Mouse (Mus musculus) adrenal gland, adult 8-10 months (tissue): ENCODE data around the gene Prph. TPM values are rescaled to one million over a fixed set of nuclear protein-coding genes. Genes with fewer than 3 reads are reported as not detected.
A peak's percentile ranks its signal among the peaks of the same experiment; 100 is the strongest.
"Not testable (repeated sequence)": the region's sequence is repeated elsewhere in the genome, so short reads cannot be mapped to it uniquely, and the experiment has no call there.

Source experiments
- DNase-seq: peaks from one replicate; pipeline ENCODE4 v3.0.0; 2022
- total RNA-seq, 4 experiments: library from RNA; stranded (reverse); gene quantifications; 2 replicates each; pipeline ENCODE4 v1.2.4; 2022

The Prph gene
- total RNA-seq, 4 experiments from 2014 or later: 0.81 to 2.2 (median 1.4) TPM

- peak; percentile 73 for DNase-seq
These were observed 21.3 kb upstream of the Prph start for GRCm38 (mm10) chr15:99033498-99034270.

GRCm38 (mm10) chr15:99035431-99035830 lies 19.5 kb upstream of the Prph start:
- no peak for DNase-seq

GRCm38 (mm10) chr15:99036249-99036905 lies 18.6 kb upstream of the Prph start:
- peak; percentile 34 for DNase-seq

DNA sequence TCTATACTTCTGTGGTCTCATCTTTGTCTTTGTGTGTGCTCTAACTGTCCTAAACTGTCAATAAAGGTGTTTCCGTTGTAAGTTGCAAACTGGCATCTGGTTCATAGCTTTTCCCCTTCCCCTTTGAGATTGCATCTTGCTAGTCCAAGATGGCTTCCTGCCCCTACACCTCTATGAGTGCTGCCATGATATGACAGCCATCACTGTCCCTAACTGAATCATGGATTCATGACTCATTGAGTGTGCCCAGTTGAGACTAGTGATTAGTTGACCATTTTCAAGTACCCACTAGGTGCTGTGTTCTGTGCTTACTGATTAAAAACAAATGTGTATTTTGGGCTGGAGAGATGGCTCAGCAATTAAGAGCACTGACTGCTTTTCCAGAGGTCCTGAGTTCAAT lies 16.9 kb upstream of the Prph start:
- no peak for DNase-seq

DNA sequence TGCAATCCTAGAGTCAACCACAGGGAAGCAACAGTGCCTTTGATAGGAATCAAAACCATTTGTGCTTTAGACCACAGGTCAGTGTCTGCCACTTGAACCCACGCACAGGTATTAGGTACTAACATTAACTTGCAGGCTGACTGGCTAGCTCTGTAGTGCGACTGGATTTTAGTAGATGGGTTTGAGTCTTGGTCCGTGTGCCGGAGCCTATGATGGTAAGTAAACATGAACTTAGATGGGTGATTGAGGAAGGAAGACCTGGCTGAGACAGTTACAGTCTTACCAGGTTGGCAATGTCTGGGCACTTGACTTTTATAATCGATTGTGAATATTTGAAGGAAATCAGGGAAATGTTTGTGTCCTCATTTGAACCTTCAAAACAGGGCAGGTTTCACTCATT lies 16.2 kb upstream of the Prph start:
- no peak for DNase-seq

GRCm38 (mm10) chr15:99039306-99039705 lies 15.7 kb upstream of the Prph start:
- DNase-seq: no peak

DNA sequence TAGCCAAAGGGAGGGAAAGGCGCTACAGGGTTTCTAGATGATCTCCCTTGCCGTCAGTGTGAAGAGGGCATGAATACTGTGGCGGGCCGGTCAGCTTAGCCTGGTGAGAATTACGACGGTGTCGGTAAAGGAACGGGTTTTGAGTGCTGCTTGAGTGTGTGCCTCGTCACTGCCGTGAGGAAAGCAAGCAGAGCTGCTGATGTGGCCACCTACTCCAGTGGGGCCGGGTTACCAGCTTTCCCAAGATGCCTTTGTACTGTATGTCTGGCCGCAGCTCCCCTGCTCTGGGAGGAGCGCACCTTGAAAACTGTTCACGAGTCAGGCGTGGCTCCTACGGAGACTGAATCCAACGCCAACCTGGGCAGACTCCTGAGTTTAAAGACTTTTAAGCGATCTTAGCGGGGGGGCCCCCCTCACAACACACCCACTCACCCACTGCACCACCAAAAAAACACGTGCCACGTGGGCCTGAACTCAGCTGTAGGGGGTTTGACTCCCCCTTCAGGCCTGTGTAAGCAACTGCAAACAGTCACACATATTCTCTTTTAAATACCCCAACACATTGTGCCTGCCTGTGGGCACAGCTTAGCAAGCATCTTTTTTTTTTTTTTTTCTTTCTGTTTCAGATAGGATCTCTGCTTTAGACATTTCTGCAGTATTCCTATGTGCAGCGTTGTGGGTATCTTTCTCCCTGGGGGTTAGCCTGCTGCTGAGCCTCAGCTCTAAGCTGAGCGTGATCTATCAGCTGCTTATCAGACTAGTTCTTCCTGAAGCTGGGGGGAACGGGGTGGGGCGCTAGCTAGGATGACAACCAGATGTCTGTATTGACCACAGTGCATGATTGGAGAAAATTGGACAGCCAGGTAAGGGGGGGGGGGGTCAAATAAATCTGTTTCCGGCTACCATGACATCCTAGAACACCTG lies 14.7 kb upstream of the Prph start:
- DNase-seq: no peak

DNA sequence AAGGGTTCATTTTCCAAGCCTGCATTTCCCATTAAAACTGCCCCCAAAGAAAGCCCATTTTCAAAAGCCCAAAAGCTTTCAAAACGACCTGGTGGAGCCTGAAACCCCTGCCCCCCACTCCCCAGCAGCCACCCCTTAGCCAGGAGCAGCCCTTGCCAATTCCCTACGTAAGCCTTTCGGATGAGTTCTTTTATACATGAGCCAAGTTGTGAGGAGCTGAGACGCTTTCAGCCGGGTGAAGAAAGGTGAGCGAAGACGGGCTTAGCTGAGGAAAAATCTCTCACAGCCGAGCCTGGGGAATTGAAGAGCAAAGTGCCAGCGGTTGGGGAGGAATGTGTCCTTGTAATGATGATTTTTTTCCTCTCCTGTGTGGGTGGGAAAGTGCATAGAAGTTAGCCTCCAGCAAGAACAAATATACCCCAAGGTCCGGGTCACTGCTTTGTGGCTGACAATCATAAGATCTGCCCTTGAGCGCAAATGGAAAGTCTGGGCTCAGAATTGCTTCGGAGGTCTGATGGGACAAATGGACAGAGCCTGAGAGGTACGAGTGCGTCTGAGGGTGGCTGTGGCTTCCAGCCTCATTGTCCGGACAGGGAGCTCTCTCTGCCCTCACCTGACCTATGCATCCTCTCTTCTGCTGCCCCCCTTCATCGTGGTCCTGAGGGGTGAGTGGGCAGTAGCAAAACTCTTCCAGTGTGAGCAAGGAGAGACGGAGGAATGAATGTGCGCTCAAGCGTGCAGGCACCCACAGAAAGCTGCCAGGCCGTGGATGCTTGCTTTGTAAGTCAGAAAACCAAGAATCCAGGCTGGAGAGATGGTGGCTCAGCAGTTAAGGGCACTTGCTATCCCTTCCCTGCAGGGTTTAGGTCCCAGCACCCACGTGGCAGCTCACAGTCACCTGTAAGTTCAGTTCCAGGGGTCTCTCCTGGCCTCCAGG lies 13.8 kb upstream of the Prph start:
- DNase-seq: peak; percentile 48

GRCm38 (mm10) chr15:99042334-99042733 lies 12.6 kb upstream of the Prph start:
- no peak for DNase-seq

DNA sequence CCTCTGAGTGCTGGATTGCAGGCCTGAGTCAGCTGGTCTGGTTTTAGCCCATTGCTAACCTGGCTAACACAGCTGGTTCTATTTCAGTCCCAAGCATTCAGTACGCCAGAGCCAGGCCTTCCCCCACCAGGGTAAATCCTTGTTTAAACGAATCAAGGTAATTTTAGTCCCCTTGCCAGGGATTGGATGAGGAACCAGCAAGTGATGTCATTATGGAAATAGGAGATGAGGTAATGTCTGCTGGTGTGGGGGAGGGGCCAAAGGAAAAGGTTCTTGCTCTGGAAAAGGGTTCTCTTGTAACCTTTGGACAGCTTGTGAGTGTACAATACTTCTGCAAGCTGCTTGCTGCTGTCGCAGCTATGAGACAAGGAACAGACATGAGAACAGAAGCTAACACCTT lies 10.1 kb upstream of the Prph start:
- DNase-seq: no peak

DNA sequence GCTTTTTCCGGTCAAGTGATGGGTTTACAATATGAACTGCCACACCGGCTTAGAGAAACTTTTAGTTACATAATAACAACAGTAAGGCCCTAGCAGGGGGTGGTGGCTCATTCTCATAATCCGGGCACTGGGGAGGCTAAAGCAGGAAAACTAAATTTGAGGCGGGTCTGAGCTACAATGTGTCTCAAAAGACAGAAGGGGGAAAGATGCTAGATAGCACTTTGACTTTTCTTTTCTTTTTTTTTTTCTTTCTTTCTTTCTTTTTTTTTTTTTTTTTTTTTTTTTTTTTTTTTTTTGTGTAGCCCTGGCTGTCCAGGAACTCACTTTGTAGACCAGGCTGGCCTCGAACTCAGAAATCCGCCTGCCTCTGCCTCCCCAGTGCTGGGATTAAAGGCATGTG lies 9.2 kb upstream of the Prph start:
- DNase-seq: not testable (repeated sequence)

DNA sequence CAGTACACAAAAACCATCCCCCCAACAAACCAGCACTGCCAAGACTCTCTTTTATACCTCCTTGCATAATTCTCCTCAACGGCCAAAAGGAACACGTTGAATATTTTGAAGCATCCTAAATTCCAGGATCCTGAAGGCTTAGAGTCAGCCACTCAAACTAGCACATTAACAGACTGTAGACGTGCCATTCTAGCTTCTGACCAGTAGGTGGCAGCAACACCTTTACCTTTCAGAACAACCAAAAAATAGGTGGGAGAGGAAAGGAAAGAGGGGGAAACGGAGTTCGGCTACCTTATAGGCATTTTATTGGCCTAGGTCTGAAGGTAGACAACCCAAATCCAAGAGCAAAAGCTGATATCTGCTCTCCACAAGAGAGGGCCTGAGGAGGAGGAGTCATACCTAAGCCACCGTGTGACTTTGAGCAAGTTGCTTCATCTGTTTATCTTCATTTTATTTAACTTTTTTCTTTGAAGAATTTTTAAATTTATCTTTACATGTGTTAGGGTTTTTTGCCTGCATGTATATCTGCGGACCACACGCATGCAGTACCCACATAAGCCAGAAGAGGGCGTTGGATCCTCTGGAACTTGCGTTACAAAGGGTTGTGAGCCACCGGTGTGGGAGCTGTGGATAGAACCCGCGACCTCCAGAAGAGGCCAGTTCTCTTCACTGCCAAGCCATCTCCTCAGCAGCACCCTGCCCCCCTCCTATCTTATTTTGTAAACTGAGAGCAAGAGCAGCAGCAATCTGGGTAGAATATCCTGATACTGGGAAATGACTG lies 5.3 kb upstream of the Prph start:
- DNase-seq: no peak

DNA sequence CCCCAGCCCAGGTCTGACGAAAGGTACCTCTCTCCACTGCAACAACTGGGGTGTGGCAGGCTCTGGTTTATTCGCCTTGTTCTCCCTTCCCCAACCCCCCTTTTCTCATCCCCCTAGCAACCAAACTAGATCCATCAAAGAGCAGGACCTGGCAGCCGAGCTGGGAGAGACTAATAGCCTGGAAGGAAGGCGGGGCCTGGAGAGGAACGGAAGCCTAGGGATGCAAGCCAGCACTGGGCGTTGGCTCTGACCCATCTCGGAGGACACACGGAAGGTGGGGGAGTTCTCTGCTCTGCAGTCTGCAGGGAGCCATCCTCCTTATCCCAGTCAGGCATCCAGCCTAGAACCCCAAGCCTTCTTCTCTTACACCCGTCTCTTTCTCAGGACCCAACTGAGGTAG lies 1.6 kb upstream of the Prph start:
- DNase-seq: no peak

GRCm38 (mm10) chr15:99055511-99055961 lies 562 bp downstream of the Prph start:
- no peak for DNase-seq

- no peak for DNase-seq
These were observed 1.4 kb downstream of the Prph start for GRCm38 (mm10) chr15:99056332-99056731.

DNA sequence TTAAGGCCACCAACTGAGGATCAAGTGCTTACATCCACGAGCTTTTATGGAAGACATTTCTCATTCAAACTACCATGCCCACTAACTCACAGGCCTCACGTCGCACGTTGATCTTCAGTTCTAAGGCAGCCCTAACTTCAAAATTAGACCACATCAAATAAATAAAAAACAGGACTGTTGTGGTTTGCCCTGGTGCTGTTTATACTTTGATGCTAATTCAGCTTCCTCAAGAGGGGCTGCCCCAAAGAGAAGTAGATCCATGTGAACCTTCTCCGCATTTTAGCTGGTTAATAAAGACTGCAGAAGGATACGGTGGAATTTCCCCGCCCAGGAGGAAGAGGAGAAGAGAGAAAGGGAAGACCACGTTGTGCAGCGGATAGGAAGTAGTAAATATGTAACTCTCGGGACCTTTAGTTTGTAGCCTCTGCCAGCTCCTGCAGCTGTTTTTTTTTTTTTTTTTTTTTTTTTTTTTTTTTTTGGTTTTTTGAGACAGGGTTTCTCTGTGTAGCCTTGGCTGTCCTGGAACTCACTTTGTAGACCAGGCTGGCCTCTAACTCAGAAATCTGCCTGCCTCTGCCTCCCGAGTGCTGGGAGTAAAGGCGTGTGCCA lies 10.7 kb downstream of the Prph start:
- DNase-seq: no peak

- no peak for DNase-seq
These were observed 17.0 kb downstream of the Prph start for GRCm38 (mm10) chr15:99071988-99072387.

DNA sequence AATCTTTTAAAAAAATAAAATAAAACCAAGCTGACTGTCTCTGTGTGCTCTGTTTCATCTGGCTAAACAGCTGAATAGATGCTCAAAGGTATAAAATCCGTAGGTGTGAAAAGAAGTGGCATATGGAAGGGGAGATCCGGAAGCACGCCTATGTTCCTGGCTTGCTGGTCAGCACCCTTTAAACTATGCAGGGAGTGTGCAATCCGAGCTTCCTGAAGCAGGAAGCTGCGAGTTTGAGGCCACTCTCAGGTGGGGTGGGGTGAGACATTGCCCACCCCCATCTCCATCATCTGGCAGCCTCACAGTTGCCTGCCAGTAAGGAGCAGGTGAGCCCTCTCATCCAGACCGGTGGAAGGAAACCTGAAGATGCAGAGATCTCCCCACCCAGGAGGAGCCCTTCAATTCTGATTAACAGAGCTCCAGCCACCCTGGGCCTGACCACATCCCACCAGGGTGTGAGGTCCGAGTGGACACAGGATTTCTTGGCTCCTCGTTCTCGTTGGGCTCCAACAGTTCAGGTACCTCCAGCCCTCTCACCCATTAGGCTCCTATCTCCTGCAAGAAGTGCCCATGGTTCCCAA lies 19.1 kb downstream of the Prph start, which contains the start of gene Troap:
Gene Troap, plus strand, starts transcription at position 557 of the 581 bp plus-strand sequence.
- DNase-seq: no peak

DNA sequence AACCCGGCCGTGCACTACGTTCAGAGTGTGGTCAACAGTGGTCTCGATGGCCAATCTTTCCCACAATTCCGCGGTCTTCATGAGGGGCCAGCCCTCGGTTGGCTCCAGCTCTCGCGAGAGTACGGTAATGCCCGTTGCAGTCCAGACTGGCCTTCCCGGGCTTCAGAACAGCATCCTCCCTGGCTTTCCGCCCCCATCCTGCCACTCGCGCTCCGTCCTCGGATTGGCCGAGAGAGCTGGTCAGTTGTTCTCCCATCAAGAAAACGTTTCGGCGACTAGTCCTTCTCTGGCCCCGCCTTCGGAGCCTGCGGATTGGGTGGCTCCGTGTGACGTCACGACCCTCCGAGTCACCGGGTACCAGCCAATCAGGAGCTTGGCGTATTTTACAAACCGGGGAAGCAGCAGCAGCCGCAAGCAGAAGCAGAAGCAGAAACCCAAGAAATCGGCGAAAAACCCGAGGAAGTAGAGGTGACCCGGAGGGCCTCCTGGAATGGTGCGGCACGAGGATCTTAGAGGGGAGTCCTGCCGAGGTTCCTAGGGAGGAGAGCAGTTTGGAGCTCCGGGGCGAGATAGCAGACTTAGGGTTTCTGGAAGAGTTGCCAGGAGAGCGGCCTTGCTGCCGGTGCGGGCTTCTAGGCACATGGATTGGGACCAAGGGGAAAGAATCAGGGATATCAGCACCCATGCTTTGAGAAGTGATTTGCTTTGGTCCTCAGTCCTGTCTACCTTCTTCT lies 19.8 kb downstream of the Prph start:
- peak; percentile 97 for DNase-seq
